Mouse (Mus musculus): ENCODE results near the gene Myh15. TPM values are rescaled to one million over a fixed set of nuclear protein-coding genes. Genes with fewer than 3 reads are reported as not detected.

Gene Myh15
- total and polyA plus RNA-seq, 3 experiments, result 0.07 TPM; not detected in 2

- H3K9ac ChIP-seq (ENCODE audit: insufficient read depth, low read depth), result no peak overlapping the region
- in situ Hi-C loops (cut with MboI; ENCODE audit: low pct_ligation_motif_present, low pct_unique_long_range_greater_than_20kb, low sequenced_read_pairs), result no loop called here
- no peaks in the 10 kb centered on the region for H3K79me2 ChIP-seq (replicated peaks; ENCODE audit: control insufficient read depth, extremely low read depth, insufficient read depth, poor library complexity, severe bottlenecking)
- TF ChIP-seq ZC3H11A (IDR thresholded peaks at IDR 0.05; ENCODE audit: low read depth, low read length) (no peak), POLR2AphosphoS2 (IDR thresholded peaks at IDR 0.05; ENCODE audit: low read depth, low read length) (no peak), SIN3A (IDR thresholded peaks at IDR 0.05; ENCODE audit: low read length) (no peak), JUN (IDR thresholded peaks at IDR 0.05; ENCODE audit: insufficient read depth, low read depth, low read length) (no peak), MYC (IDR thresholded peaks at IDR 0.05; ENCODE audit: low read depth, low read length) (no peak), JUND (conservative IDR thresholded peaks at IDR 0.05; ENCODE audit: low read depth, low read length) (no peak), UBTF (IDR thresholded peaks at IDR 0.05; ENCODE audit: low read depth, low read length) (no peak), TCF12 (IDR thresholded peaks at IDR 0.05; ENCODE audit: low read depth, low read length) (no peak), SMC3 (IDR thresholded peaks at IDR 0.05; ENCODE audit: low read depth, low read length) (no peak), TBP (conservative IDR thresholded peaks at IDR 0.05; ENCODE audit: low read depth, low read length) (no peak), CHD1 (IDR thresholded peaks at IDR 0.05; ENCODE audit: low read depth, low read length) (no peak), RCOR1 (conservative IDR thresholded peaks at IDR 0.05; ENCODE audit: low read depth, low read length) (no peak), CTCF (conservative IDR thresholded peaks at IDR 0.05 in 1 of 2, IDR thresholded peaks at IDR 0.05 in 1 of 2; ENCODE audit: low read depth in 2 of 2, low read length in 2 of 2) (no peak), IRF4 (IDR thresholded peaks at IDR 0.05; ENCODE audit: low read depth, low read length) (no peak), MEF2A (IDR thresholded peaks at IDR 0.05; ENCODE audit: borderline replicate concordance, low read depth, low read length) (no peak), POLR2A (IDR thresholded peaks at IDR 0.05; ENCODE audit: low read depth, low read length) (no peak), BHLHE40 (IDR thresholded peaks at IDR 0.05; ENCODE audit: low read depth, low read length) (no peak), KAT2A (IDR thresholded peaks at IDR 0.05; ENCODE audit: insufficient replicate concordance, low read length) (no peak), MAX (IDR thresholded peaks at IDR 0.05; ENCODE audit: low read length) (no peak), CHD2 (IDR thresholded peaks at IDR 0.05; ENCODE audit: low read length) (no peak)
- no peaks in the 10 kb centered on the region for H3K36me3 ChIP-seq (replicated peaks in 1 of 2; ENCODE audit: control insufficient read depth in 1 of 2, insufficient read depth in 1 of 2, low read length in 1 of 2)
- H3K9me3 ChIP-seq (replicated peaks; ENCODE audit: low read length), result no peaks in the 10 kb centered on the region
- no peaks in the 10 kb centered on the region for H3K27me3 ChIP-seq (replicated peaks)
- DNase-seq (ENCODE audit: extremely low read depth), result no peak
- H3K4me3 ChIP-seq (replicated peaks in 1 of 3; ENCODE audit: low read depth in 2 of 3, low read length in 2 of 3, poor library complexity in 1 of 3), result no peak overlapping the region
- H3K4me2 ChIP-seq (ENCODE audit: insufficient read depth, low read depth, poor library complexity, severe bottlenecking), result peak overlapping the region; percentile 19; the same call in 1 of the 2 replicates
- H3K27ac ChIP-seq (ENCODE audit: insufficient read depth, low read depth), result no peak overlapping the region
- peaks cover 0 to 4% of the 10 kb centered on the region in 2 experiments; a peak in 1 of 4 replicates for H3K4me1 ChIP-seq (ENCODE audit: control insufficient read depth in 1 of 2, insufficient read depth in 2 of 2)
- dilution Hi-C loops (cut with MboI; ENCODE audit: extremely low pct_ligation_motif_present, extremely low pct_unique_long_range_greater_than_20kb, low sequenced_read_pairs), result no loop called here
Observed at GRCm38 (mm10) chr16:49165728-49166127, 108.4 kb downstream of the Myh15 start.

GRCm38 (mm10) chr16:49167325-49167724 lies 110.0 kb downstream of the Myh15 start:
- no peak for DNase-seq (ENCODE audit: extremely low read depth)
- TF ChIP-seq JUN (IDR thresholded peaks at IDR 0.05; ENCODE audit: insufficient read depth, low read depth, low read length), result no peak
- TF ChIP-seq BHLHE40 (IDR thresholded peaks at IDR 0.05; ENCODE audit: low read depth, low read length), result no peak
- no peak for TF ChIP-seq SIN3A (IDR thresholded peaks at IDR 0.05; ENCODE audit: low read length)
- no peak for TF ChIP-seq TCF12 (IDR thresholded peaks at IDR 0.05; ENCODE audit: low read depth, low read length)
- no peak for TF ChIP-seq JUND (conservative IDR thresholded peaks at IDR 0.05; ENCODE audit: low read depth, low read length)
- TF ChIP-seq MYC (IDR thresholded peaks at IDR 0.05; ENCODE audit: low read depth, low read length), result no peak
- no peak for TF ChIP-seq NELFE (IDR thresholded peaks at IDR 0.05; ENCODE audit: low read depth, low read length)
- TF ChIP-seq MAZ (IDR thresholded peaks at IDR 0.05; ENCODE audit: low read depth, low read length), result no peak
- TF ChIP-seq USF1 (IDR thresholded peaks at IDR 0.05; ENCODE audit: low read depth, low read length), result no peak
- TF ChIP-seq ELF1 (IDR thresholded peaks at IDR 0.05; ENCODE audit: low read depth, low read length), result no peak
- TF ChIP-seq NRF1 (IDR thresholded peaks at IDR 0.05; ENCODE audit: low read depth, low read length), result no peak
- TF ChIP-seq HCFC1 (IDR thresholded peaks at IDR 0.05; ENCODE audit: low read depth, low read length), result no peak
- no peak for TF ChIP-seq PAX5 (IDR thresholded peaks at IDR 0.05; ENCODE audit: low read length)
- no peak for TF ChIP-seq CHD1 (IDR thresholded peaks at IDR 0.05; ENCODE audit: low read depth, low read length)
- TF ChIP-seq ZMIZ1 (IDR thresholded peaks at IDR 0.05; ENCODE audit: low read depth, low read length), result no peak
- no peak for TF ChIP-seq MAX (IDR thresholded peaks at IDR 0.05; ENCODE audit: low read length)
- no peak for TF ChIP-seq UBTF (IDR thresholded peaks at IDR 0.05; ENCODE audit: low read depth, low read length)
- no peak for TF ChIP-seq EP300 (IDR thresholded peaks at IDR 0.05; ENCODE audit: low read length)
- H3K27me3 ChIP-seq (replicated peaks), result no peaks in the 10 kb centered on the region
- in situ Hi-C loops (cut with MboI; ENCODE audit: low pct_ligation_motif_present, low pct_unique_long_range_greater_than_20kb, low sequenced_read_pairs), result no loop called here
- H3K9me3 ChIP-seq (replicated peaks; ENCODE audit: low read length), result no peaks in the 10 kb centered on the region
- H3K4me2 ChIP-seq (ENCODE audit: insufficient read depth, low read depth, poor library complexity, severe bottlenecking), result no peak overlapping the region
- H3K36me3 ChIP-seq (replicated peaks in 1 of 2; ENCODE audit: control insufficient read depth in 1 of 2, insufficient read depth in 1 of 2, low read length in 1 of 2), result no peaks in the 10 kb centered on the region
- peaks cover 0 to 4% of the 10 kb centered on the region in 2 experiments; a peak in 1 of 4 replicates for H3K4me1 ChIP-seq (ENCODE audit: control insufficient read depth in 1 of 2, insufficient read depth in 2 of 2)
- no peaks in the 10 kb centered on the region for H3K79me2 ChIP-seq (replicated peaks; ENCODE audit: control insufficient read depth, extremely low read depth, insufficient read depth, poor library complexity, severe bottlenecking)
- no peak overlapping the region for H3K4me3 ChIP-seq (replicated peaks in 1 of 3; ENCODE audit: low read depth in 2 of 3, low read length in 2 of 3, poor library complexity in 1 of 3)
- H3K9ac ChIP-seq (ENCODE audit: insufficient read depth, low read depth), result no peak overlapping the region
- H3K27ac ChIP-seq (ENCODE audit: insufficient read depth, low read depth), result no peak overlapping the region
- dilution Hi-C loops (cut with MboI; ENCODE audit: extremely low pct_ligation_motif_present, extremely low pct_unique_long_range_greater_than_20kb, low sequenced_read_pairs), result no loop called here
